Mouse (Mus musculus): ENCODE measurements at regions not wholly inside any gene's neighbourhood (a gene's known extent, or its start where the extent isn't known, plus 50 kb on each side); places are given as distances from the start of the nearest gene placed in this dataset.

- no peak for TF ChIP-seq CTCF (conservative IDR thresholded peaks at IDR 0.05; ENCODE audit: low read length)
- TF ChIP-seq POU5F1 (IDR thresholded peaks at IDR 0.05; ENCODE audit: borderline replicate concordance, low read length), result no peak
Measured at GRCm38 (mm10) chr5:120339162-120339561, 92.3 kb upstream of the Lhx5 start.

Data from E14TG2a.4 (cell line).